Mouse (Mus musculus): ENCODE data around the gene Lacc1.
A peak's percentile ranks its signal among the peaks of the same experiment; 100 is the strongest.
"Not testable (repeated sequence)": the region's sequence is repeated elsewhere in the genome, so short reads cannot be mapped to it uniquely, and the experiment has no call there.

Gene Lacc1

DNA sequence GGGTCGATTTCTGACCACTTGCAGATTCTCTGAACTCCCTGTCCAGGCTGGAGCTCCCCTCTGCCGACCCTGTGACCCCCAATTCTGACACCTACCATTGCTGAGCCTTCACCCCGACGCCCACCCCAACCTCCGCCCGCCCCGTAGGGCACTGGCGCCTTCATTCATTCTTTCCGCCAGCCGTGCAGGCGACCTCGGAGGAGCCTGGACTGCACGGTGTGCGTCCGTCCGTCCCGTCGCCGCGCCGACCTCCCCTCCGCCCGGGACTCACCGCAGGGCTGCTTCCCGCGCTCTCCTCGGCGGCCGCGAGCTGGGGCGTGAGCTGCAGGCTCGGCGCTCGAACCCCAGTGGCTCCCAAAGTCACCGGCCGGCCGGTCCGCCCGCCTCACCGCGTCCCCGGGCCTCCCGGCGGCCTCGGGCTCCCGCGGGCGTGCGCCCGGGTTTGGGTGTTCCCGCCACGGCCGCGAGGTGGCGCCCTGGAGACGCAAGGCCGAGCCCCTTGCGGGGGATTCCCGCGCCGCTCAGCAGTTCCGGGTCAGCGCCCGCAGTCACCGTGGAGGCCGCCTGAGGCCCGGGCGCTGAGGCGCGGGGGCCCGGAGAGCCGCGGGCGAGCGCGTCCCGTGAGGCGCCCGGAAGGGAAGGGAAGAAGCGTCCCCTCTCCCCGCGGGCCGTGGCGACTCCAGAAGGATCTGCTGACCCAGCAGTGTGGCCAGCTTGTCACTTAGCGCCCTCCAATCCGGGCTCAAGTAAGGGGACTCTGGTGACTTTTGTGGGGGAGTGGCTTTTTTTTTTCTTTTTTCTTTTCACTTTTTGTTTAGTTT, at the start of gene Lacc1, which contains the start of gene Ccdc122:
Lacc1 (minus strand) TSS at position 679 of the 821 bp plus-strand sequence.
Ccdc122 (plus strand) TSS at position 547 of the 821 bp plus-strand sequence.
- peak; percentile 87 for DNase-seq (ENCODE audit: low spot score)

DNA sequence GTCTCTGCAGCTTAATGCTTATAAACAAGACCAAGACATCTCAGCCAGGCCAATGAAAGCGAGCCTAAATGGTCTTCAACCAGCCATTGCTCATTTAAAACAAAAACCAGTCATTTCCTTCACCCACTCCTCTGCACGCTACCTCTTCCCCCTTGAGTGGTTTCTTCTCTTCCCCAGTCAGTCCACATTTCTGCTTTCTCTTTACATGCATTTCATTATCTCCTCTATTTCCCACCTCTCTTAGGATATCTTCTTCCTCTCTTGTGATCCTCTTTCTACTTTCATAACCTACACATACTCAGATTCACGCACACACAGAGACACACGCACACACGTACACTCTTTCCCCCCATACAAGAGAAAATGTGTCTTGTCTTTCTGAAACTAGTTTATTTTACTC, 44.5 kb upstream of the Lacc1 start:
- DNase-seq (ENCODE audit: low spot score), result no peak

DNA sequence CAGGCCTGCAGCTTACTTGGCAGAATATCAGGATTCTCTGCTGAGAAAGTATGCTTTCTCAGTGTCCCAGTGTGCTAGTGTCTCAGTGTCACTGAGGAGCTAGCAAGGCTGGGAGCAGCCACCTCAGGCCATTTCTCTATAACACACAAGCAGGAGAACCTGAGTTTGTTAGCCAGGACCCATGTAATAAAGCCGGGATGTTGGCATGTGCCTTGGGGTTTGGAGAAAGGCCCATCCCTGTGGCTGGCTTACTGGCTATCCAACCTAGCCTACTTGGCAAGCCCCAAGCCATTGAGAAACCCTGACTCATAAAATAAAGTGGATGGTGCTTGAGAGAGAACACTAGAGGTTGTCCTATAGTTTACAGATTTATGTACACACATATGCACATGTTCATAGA, 32.7 kb upstream of the Lacc1 start:
- no peak for DNase-seq (ENCODE audit: low spot score)

- no peak for DNase-seq (ENCODE audit: low spot score)
Measured at GRCm38 (mm10) chr14:77053288-77053687, 16.6 kb upstream of the Lacc1 start.

GRCm38 (mm10) chr14:77037832-77038425, 1.2 kb upstream of the Lacc1 start:
- no peak for DNase-seq (ENCODE audit: low spot score)

- DNase-seq (ENCODE audit: low spot score), result no peak
Measured at GRCm38 (mm10) chr14:77037330-77037729, 626 bp upstream of the Lacc1 start.

DNA sequence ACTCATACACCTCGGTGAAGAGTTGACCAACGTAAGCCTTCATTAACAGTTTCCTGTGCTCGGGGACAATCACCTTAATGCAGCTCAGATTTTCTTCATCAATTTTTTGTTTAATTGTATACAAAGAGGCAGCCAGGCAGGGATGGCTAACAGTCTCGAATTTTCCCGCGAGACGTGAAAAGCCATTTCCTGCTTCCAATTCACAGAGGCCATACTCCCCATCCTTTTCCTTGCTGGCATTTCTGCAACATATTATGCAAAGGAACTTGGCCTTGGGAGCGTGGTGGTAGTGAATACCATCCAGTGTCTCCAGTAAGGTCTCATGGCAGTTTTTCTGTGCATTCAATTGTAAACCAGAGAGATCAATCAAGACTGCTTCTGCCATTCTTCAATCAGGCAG, 1.7 kb downstream of the Lacc1 start:
- no peak for DNase-seq (ENCODE audit: low spot score)

GRCm38 (mm10) chr14:77034175-77034915, 2.4 kb downstream of the Lacc1 start:
- no peak for DNase-seq (ENCODE audit: low spot score)

GRCm38 (mm10) chr14:77033391-77033790, 3.3 kb downstream of the Lacc1 start:
- DNase-seq (ENCODE audit: low spot score), result no peak

DNA sequence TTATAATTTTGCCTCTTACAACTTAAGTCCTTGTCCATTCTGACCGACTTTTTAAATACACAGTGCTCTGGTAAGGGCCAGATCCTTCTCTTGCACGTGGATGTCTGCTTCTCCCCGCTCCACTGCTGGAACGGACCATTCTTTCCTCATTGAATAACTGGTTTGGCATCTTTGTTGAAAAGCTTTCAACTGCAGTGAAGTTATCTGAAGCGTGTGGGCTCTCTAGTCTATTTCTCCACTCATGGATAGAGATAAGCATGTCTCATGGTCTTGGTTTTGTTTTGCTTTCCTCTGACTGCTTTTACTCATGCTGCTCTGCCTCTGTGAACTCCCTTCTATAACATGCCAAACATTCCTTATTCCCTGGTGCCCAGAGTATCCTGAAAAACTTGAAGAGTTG, 4.3 kb downstream of the Lacc1 start:
- DNase-seq (ENCODE audit: low spot score), result no peak

- no peak for DNase-seq (ENCODE audit: low spot score)
Measured at GRCm38 (mm10) chr14:77030808-77031207, 5.9 kb downstream of the Lacc1 start.

DNA sequence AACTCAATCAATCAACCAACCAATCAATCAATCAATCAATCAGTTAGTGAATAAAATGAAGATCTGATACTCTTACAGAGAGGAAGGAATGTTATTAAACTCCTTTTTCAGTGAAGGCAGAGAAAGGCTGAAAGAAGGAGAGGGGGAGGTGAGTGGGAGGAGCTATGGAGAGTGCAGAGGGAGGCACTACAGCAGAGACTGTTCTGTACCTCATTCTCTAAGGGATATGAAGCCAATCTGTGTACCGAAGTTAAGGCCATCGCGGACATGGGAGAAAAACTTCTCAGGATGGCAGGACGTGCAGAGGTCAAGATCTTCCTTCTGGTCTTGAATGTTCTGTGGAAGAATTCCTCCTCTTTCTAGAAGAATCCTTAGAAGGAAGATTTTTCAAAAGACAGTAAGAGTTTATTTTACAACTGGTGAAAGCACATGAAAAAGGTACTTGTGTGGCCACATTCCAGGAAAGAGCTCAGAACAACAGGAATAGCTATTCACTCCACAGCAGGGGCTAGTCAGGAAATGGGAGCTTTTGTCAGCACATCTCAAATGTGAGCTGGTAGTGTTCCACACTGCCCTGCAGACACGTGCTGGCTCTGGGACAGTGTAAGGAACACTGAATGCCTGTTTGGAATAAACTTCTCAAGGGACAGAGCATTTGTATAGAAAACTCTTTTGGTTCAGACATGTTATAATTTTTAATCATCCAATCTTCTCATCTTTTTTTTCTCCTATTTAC, 7.2 kb downstream of the Lacc1 start:
- DNase-seq (ENCODE audit: low spot score), result no peak

- no peak for DNase-seq (ENCODE audit: low spot score)
Measured at GRCm38 (mm10) chr14:77024499-77024898, 12.2 kb downstream of the Lacc1 start.

DNA sequence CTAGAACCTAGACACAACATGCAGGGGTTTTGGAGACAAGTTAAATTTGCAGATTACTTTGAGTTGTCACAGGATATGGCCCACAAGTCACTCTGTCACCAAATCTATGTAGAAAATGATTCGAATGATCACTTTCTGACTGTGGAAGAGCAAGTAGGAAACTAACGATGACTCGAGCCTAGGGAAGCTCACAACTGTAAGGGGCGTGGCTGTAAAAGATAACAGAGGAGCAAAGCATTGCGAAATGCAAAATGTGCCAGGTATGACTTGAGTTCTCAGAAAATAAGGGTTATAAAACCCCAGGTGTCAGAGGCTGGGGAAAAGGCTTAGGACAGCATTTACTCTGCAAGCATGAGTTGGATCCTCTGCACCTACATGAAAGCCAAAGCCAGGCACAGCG, 19.5 kb downstream of the Lacc1 start:
- no peak for DNase-seq (ENCODE audit: low spot score)

DNA sequence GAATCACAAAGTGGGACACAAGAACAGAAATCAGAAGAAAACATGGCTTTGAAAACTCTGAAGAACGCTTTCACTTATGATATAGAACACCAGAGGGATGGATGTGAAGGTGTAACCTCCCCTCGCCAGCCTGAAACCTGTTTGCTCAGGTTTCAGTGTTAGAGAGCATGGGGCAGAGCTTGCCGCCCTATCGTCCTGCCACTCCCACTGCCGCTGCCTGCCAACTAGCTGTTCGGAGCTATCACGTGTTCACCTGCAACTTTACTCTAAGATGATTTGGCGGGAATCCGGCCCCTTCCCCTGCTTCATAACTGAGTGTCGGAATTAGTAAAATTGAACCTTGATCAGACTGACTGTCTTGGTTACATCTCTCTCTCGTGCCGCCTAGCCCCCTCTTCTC, 19.9 kb downstream of the Lacc1 start:
- not testable (repeated sequence) for DNase-seq (ENCODE audit: low spot score)

DNA sequence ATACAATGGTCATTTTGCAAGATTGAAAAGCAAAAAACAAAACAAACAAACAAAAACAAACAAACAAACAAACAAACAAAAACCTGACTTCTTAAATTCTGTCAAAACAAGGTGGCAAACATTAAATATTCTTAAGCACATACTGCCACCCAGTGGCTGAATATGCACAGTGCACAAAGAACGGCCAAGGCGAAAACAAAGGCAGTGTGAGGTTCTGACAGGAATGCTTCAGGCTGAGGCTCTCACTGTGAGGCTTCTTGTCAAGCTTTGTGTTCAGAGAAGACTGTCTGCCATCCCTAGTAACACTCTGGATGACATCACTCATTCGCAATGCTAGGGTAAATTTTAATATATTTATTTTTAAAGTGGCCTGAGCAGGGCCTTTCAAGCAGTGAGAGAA, 24.9 kb downstream of the Lacc1 start:
- DNase-seq (ENCODE audit: low spot score), result peak; percentile 56

- DNase-seq (ENCODE audit: low spot score), result peak; percentile 69
Measured at GRCm38 (mm10) chr14:77008238-77008637, 28.5 kb downstream of the Lacc1 start.

DNA sequence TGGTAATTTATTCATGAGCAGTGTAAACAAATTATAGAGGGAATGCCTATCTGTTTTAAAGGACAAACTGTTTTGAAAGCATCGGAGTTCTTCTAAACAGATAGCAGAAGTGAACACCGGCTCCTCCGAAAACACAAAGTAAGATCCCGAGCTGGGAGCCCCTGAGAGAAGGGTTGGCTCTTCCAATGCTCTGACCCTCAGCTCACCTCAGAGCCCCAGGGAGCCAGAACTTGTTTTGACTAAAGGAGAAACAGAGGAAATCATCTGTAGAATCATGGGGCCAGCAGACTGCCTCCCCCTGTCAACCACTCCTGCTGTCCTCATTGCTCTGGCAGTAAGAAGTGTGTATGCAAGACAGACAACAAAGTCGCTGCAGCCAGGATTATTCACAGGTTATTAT, 31.1 kb downstream of the Lacc1 start:
- peak; percentile 21 for DNase-seq (ENCODE audit: low spot score)

DNA sequence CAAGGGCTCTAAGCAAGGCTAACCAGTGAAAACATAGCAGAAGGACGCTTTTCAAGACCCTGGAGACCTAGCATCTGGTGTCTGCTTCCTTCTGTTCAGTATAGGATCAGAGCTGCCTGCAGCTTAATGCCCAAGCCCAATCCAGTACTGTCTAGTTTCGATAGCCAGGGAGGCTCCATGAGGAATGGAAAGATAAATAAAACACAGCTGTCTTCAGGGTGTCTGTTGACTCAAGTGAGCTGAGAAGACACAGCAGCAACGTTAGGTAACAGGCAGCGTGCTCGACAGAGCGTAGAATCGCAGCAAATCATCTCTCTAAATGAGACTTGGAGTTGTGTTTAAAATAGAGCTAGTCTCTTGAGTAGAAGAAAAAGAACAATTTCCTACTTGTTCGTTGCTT, 32.0 kb downstream of the Lacc1 start:
- no peak for DNase-seq (ENCODE audit: low spot score)

DNA sequence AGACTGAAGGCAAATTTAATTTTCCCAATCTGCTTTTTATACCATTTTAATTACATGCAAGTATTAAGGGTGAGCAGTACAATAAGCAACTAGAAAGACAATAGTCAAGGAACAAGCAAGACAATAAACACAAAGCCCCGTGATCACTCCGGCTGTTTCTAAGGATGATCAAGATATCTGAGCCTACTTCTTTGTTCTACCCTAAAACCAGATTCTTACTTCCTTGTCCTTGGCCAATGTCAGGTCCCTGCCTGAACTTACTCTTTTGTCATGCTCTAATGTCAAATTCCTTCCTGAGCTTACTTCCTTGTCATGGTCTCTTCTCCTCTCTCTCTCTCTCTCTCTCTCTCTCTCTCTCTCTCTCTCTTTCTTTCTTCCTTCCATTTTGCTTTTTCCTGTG, 46.4 kb downstream of the Lacc1 start:
- DNase-seq (ENCODE audit: low spot score), result not testable (repeated sequence)

DNA sequence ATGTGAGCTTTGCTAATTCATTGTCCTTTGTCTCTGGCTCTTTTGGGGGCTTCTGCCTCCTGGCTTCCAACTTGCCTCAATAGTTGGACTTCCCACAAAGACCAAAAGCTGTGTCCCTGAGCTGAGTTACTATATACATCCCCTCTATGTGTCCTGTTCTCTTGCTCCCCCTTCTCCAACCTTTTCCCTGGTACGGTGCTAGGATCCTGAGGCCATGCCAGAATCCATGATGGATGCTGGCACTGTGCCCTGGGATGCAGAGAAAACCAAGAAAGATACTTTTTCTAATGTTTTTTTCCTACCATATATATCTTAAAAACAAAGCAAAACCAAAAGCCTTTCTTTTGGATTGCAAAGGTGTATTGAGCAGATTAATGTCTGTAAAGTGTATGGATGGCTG, 54.9 kb downstream of the Lacc1 start:
- DNase-seq (ENCODE audit: low spot score), result no peak

- no peak for DNase-seq (ENCODE audit: low spot score)
Measured at GRCm38 (mm10) chr14:76981176-76981575, 55.5 kb downstream of the Lacc1 start.
